Mouse (Mus musculus): ENCODE data around the gene Dynll1.

- no peak for TF ChIP-seq POLR2A (IDR thresholded peaks at IDR 0.05; ENCODE audit: insufficient read depth, low read depth, low read length)
- no peak for TF ChIP-seq CTCF (IDR thresholded peaks at IDR 0.05)
- TF ChIP-seq EP300 (IDR thresholded peaks at IDR 0.05; ENCODE audit: insufficient read depth, low read depth, low read length) = no peak
These were observed 17.0 kb upstream of the Dynll1 start for GRCm38 (mm10) chr5:115317645-115318328.
